ENCODE assay signal across 10 mouse cellular contexts in genomic region chr9:58011552-58011951, GRCm38 (mm10).
"Had no signal": no experiment of that assay in that cellular context is flagged by ENCODE, and none has a peak within 500 bp of the region (broad histone marks: within the 10 kb centered on the region; RNA-seq: fewer than 3 reads in every experiment).

No protein-coding gene starts in this region.

- H3K4me2 ChIP-seq: midbrain, embryonic 12.5 days; stomach, embryonic 15.5 days had no signal

- DNase-seq: left cerebral cortex, postnatal 4 days; lung, adult 18-20 months; right cerebral cortex, postnatal 14 days; thymus, postnatal 4 days had no signal

- H3K27ac ChIP-seq: kidney, postnatal 0 days; layer of hippocampus, adult 2 months; liver, embryonic 14.5 days; midbrain, embryonic 12.5 days; stomach, embryonic 15.5 days had no signal

- H3K36me3 ChIP-seq: midbrain, embryonic 12.5 days; stomach, embryonic 15.5 days had no signal

- H3K9me3 ChIP-seq: midbrain, embryonic 12.5 days; stomach, embryonic 15.5 days had no signal

- H3K9ac ChIP-seq: liver, embryonic 14.5 days; midbrain, embryonic 12.5 days; stomach, embryonic 15.5 days had no signal

- ATAC-seq: midbrain, embryonic 16.5 days had no signal

- H3K27me3 ChIP-seq: midbrain, embryonic 12.5 days; stomach, embryonic 15.5 days had no signal

- H3K4me3 ChIP-seq: layer of hippocampus, adult 2 months; midbrain, embryonic 12.5 days; stomach, embryonic 15.5 days had no signal
